Mouse (Mus musculus): ENCODE measurements around the gene B3gnt3. TPM values are rescaled to one million over a fixed set of nuclear protein-coding genes. Genes with fewer than 3 reads are reported as not detected.
"Not testable (repeated sequence)": the region's sequence is repeated elsewhere in the genome, so short reads cannot be mapped to it uniquely, and the experiment has no call there.

Gene B3gnt3
- 0.54 and 0.72 TPM in 2 replicates for polyA plus RNA-seq (2016; fragmentation: Nextera tagmentation; extraction: Ambion mirVana)

DNA sequence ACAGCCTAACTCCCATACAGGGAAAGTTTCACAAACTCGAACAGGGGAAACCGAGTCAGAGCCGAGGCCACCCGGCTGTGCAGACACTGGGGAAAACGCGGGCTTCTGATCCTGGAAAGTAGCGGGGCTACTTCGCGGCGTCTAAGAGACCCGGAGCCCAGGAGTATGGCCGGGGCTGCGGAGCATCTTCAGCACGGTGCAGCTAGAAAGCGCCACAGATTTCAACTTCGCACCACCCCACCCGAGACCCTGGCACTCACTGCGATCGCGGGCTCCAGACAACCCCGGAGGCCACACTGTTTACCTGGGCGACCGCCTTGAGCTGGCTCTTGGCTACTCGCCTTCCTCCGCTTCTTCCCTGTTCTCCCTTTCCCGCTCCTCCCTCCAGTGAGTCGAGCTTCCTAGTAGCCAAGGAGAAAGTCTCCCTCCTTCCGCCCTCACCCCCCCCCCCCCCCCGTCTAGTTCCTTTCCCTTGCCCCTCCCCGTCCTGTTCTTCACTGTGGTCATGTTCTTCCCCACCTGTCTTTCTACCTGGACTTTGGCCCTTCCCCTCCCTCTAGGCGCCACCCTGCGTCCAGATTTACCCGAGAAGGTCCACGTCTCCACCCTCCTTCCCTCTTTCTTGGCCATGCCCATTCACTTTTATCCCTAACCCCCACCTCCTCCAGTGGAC lies at the start of gene B3gnt3:
TSS of gene B3gnt3 (minus strand) at position 376 of the 673 bp plus-strand sequence.
- Histone ChIP-seq H3K27ac (replicated peaks) (no peak within 1 kb of the TSS), H3K4me3 (peak within 1 kb of the TSS; percentile 38), H3K9me3 (no peaks in the 10 kb centered on the region), H3K36me3 (replicated peaks) (no peaks in the 10 kb centered on the region), H3K27me3 (replicated peaks; ENCODE audit: low read depth, poor library complexity, severe bottlenecking) (peaks cover 90% of the 10 kb centered on the region), H3K4me1 (peaks cover 20% of the 10 kb centered on the region)
- DNase-seq (ENCODE audit: low spot score), result no peak
- 19% methylated on average over 33 of the region's 34 CpGs for WGBS

DNA sequence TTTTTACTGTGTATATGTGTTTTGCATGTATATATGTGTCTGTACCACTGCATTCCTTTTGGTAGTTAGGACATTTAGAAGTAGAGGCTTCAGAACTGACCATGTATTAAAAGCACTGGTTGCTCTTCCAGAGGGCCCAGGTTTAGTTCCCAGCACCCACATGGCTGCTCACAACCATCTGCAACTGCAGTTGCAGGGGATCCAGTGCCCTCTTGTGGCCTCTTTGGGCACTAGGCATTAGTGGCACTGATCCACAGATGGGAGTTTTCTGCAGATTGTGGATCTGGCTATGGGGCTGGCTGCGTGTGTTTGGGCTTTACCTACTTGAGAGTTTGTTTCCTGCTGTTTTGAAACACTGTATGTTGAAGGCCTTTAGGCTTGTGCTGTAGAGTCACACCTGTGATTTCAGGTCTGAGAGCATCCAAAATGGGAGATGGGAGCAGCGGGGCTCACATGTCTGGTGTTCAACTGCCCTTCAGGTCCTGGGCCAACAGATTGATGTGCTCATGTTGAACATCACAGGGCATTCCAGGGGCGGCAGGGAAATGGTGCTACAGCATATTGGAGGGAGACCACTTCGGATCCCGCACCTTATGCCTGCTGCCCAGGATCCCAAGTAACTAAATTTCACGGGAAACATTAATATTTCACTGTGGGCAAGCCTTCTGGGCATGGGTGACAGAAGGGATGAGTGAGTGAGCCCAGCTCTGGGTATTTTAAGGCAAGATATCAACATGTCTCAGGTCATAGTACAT lies 47.9 kb upstream of the B3gnt3 start:
- not testable (repeated sequence) for H3K4me1 ChIP-seq; H3K27me3 ChIP-seq (replicated peaks; ENCODE audit: low read depth, poor library complexity, severe bottlenecking); H3K27ac ChIP-seq (replicated peaks); H3K4me3 ChIP-seq; H3K9me3 ChIP-seq; DNase-seq (ENCODE audit: low spot score); H3K36me3 ChIP-seq (replicated peaks)
- WGBS, result 83% methylated on average over 6 of the region's 6 CpGs

DNA sequence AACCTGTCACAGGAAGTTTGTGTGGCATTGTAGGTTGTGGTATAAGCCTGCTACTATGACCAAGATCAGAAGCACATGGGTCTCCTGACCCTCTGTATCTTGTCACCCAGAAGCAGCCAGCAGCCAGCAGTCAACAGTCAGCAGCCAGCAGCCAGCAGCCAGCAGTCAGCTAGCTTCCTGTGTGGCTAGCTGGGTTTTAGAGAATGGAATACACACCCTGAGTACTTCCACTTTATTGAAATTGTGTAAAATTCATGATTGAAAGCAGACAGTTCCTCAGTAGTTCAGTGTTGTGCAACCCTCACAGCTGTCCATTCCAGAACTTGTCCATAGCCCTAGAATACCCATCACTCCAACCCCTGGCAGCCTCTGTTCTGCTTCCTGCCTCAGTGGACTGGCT lies 45.5 kb upstream of the B3gnt3 start:
- H3K27me3 ChIP-seq (replicated peaks; ENCODE audit: low read depth, poor library complexity, severe bottlenecking); H3K4me3 ChIP-seq; H3K36me3 ChIP-seq (replicated peaks); DNase-seq (ENCODE audit: low spot score); H3K27ac ChIP-seq (replicated peaks); H3K9me3 ChIP-seq; H3K4me1 ChIP-seq: not testable (repeated sequence)

DNA sequence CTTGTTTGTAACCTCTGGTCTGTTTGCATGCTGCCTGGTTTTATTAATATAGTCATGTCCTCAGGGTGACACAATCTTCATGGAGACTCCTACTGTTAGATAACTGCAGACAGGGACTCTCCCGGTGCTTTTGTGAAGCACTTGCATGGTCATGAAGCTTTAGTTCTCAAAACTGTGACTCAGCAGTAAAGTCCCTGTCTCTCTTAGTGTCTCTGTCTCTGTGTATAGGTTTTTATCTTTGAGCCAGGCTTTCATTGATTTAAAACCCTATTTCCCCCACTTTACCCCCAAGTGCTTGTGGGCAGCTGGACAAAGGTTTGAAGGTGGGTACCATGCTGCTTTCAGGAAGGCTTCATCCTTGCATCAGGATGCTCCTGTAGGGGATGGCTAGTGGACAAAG lies 43.7 kb upstream of the B3gnt3 start:
- H3K36me3 ChIP-seq (replicated peaks), result no peaks in the 10 kb centered on the region
- H3K4me1 ChIP-seq, result peaks cover 8% of the 10 kb centered on the region
- WGBS, result 88% methylated on average over 1 of the region's 1 CpGs
- H3K9me3 ChIP-seq, result no peaks in the 10 kb centered on the region
- peaks cover 14% of the 10 kb centered on the region for H3K27me3 ChIP-seq (replicated peaks; ENCODE audit: low read depth, poor library complexity, severe bottlenecking)
- no peak for DNase-seq (ENCODE audit: low spot score)
- no peak overlapping the region for H3K27ac ChIP-seq (replicated peaks)
- H3K4me3 ChIP-seq, result no peak overlapping the region

DNA sequence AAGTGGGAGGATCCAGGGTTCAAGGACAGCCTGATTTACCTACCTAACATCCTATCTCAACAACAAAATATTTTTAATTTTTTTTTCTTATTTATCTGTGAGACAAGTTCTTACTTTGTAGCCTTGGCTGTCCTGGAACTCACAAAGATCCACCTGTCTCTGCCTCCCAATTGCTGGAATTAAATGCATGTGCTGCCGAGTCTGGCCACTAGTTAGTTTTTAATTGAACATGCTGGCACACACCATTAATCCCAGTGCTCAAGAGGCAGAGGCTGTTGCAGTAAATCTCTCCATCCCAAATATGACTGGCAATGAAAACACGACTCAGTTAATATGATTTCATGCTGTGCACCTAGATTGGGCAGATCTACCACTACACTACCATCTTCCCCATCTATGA lies 41.2 kb upstream of the B3gnt3 start:
- WGBS, result 68% methylated on average over 2 of the region's 2 CpGs
- no peak for DNase-seq (ENCODE audit: low spot score)
- no peaks in the 10 kb centered on the region for H3K36me3 ChIP-seq (replicated peaks)
- H3K4me3 ChIP-seq, result no peak overlapping the region
- H3K4me1 ChIP-seq, result peaks cover 8% of the 10 kb centered on the region
- peaks cover 14% of the 10 kb centered on the region for H3K27me3 ChIP-seq (replicated peaks; ENCODE audit: low read depth, poor library complexity, severe bottlenecking)
- H3K9me3 ChIP-seq, result no peaks in the 10 kb centered on the region
- no peak overlapping the region for H3K27ac ChIP-seq (replicated peaks)

DNA sequence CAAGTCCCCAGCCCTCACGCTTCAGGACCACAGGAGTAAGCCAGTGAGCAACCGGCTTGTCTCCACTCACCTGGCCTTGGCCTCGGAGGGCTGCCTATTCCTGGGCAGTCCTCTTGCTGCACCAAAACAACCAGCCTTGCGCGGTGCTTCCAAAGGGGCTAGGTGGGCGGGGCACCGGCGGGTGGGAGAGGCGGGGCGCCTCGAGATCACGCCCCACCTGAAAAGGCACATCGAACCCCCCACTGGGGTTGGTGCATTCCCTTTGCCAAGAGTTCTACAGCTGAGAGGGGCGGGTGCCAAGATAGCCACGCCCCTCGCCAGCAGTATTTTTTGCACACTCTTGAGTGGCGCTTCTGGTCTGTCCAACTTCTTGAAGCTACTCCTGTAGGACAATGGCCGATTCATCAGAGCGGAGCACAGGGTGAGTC lies 40.1 kb upstream of the B3gnt3 start:
- Histone ChIP-seq H3K36me3 (replicated peaks) (no peaks in the 10 kb centered on the region), H3K4me1 (peaks cover 8% of the 10 kb centered on the region), H3K27ac (replicated peaks) (no peak overlapping the region), H3K27me3 (replicated peaks; ENCODE audit: low read depth, poor library complexity, severe bottlenecking) (peaks cover 14% of the 10 kb centered on the region), H3K4me3 (peak overlapping the region; percentile 41), H3K9me3 (no peaks in the 10 kb centered on the region)
- 4% methylated on average over 19 of the region's 19 CpGs for WGBS
- DNase-seq (ENCODE audit: low spot score), result peak; percentile 34

DNA sequence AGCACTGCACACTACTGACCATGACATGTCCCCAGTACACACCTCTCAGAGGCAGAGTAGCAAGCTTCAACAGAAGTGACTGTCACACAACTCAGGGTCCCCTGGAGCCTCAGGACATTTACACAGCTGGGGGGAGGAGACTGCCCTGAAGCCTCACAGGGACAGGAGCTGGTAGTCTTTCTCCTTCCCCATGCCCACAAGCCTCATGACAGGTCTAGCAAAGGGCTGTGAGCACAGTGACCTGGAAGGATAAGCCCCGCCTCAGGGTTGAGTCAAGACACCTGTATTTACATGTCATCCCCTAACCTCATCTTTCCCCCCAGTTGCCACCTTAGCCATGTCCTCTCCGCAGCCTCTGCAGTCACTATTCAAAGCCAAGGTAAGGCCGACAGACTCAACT lies 39.6 kb upstream of the B3gnt3 start:
- peak overlapping the region; percentile 41; the same call in 1 of the 2 replicates for H3K4me3 ChIP-seq
- no peak overlapping the region for H3K27ac ChIP-seq (replicated peaks)
- no peaks in the 10 kb centered on the region for H3K9me3 ChIP-seq
- H3K36me3 ChIP-seq (replicated peaks), result no peaks in the 10 kb centered on the region
- no peak for DNase-seq (ENCODE audit: low spot score)
- WGBS, result 46% methylated on average over 3 of the region's 3 CpGs
- peaks cover 14% of the 10 kb centered on the region for H3K27me3 ChIP-seq (replicated peaks; ENCODE audit: low read depth, poor library complexity, severe bottlenecking)
- H3K4me1 ChIP-seq, result peaks cover 8% of the 10 kb centered on the region

DNA sequence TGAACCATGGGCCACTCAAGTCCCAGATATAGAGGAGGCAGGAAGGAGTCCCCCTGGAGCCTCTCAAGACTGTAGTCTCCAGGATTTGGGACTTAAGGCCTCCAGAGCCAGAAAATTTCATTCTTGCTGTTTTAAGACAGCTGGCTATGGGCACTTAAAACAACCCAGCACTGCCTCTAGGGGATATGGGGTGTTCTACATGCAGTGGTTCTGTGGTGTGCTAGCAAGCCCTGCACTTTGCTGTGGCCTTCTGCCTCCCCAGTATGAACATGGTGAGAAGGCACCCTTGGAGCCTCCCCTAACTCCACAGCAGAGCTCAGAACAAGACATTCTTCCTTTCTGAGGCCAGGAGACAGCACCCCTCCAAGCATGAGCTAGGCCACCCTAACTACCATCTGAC lies 36.7 kb upstream of the B3gnt3 start:
- H3K36me3 ChIP-seq (replicated peaks); H3K4me1 ChIP-seq; H3K27ac ChIP-seq (replicated peaks); H3K9me3 ChIP-seq; DNase-seq (ENCODE audit: low spot score); H3K4me3 ChIP-seq: not testable (repeated sequence)
- H3K27me3 ChIP-seq (replicated peaks; ENCODE audit: low read depth, poor library complexity, severe bottlenecking), result peaks cover 14% of the 10 kb centered on the region

DNA sequence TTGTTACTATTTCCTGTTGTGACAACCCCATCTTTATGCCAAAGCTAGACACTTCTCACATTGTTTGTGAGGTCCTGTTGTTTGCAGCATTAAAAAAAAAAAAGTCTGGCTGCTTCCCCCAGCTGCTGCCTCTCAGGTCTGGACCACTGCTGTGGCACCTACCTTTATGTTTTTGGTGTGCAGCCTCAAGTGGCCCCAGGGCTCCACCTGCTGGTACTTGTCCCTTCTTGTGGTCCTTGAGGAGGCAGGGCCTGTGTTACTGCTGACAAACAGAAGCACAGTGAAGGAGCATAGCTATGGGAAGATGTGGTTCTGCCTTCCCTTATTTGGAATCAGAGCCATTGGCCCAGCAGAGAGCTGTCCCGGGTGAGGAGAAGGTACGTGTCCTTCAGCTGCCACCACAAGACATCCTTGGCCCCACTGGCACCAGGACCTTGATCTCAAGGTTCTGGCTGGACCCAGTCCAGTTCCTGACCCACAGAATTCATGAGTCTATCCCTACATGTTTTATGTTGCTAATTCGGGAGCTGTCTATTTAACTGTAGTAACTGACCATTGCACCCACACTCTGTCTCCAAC lies 30.2 kb upstream of the B3gnt3 start:
- Histone ChIP-seq H3K36me3 (replicated peaks) (no peaks in the 10 kb centered on the region), H3K4me3 (no peak overlapping the region), H3K27ac (replicated peaks) (no peak overlapping the region), H3K27me3 (replicated peaks; ENCODE audit: low read depth, poor library complexity, severe bottlenecking) (peaks cover 36% of the 10 kb centered on the region), H3K9me3 (no peaks in the 10 kb centered on the region), H3K4me1 (peaks cover 14% of the 10 kb centered on the region)
- DNase-seq (ENCODE audit: low spot score), result peak; percentile 39
- WGBS, result 53% methylated on average over 3 of the region's 3 CpGs

DNA sequence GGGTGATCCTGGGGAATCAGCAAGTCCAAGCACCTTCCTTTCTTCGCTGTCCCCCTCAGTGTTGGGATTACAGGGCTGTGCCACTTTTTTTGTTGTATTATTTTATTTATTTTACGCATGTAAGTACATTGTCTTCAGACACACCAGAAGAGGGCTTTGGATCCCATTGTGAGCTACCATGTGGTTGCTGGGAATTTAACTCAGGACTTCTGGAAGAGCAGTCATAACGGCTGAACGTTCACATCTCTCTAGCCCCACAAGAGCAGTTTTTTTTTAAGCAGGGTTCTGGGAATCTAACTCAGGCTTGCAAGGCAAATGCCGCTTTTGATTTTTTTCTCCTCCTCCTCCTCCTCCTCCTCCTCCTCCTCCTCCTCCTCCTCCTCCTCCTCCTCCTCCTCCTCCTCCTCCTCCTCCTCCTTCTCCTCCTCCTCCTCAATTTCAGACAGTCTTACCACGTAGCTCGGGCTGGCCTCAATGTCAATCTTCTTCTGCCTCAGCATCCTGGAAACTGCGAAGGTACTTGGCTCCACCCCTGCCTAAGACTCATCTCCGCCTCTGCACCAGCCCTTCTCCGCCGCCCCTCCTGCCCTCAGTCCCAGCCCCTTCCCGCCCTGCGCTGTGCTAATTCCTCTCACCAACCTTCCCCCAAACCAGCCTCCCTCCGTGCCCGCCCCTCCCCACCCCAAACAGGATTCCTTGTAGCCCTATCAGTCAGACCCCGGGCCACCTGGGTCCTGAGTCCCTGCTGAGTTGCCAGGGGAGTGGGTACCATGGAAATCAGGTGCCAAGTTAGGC lies 27.4 kb upstream of the B3gnt3 start:
- Histone ChIP-seq H3K27me3 (replicated peaks; ENCODE audit: low read depth, poor library complexity, severe bottlenecking) (peaks cover 62% of the 10 kb centered on the region), H3K9me3 (no peaks in the 10 kb centered on the region), H3K36me3 (replicated peaks) (no peaks in the 10 kb centered on the region), H3K27ac (replicated peaks) (no peak overlapping the region), H3K4me3 (peak overlapping the region; percentile 53), H3K4me1 (peaks cover 25% of the 10 kb centered on the region)
- WGBS, result 4% methylated on average over 16 of the region's 16 CpGs
- peak; percentile 38 for DNase-seq (ENCODE audit: low spot score)

DNA sequence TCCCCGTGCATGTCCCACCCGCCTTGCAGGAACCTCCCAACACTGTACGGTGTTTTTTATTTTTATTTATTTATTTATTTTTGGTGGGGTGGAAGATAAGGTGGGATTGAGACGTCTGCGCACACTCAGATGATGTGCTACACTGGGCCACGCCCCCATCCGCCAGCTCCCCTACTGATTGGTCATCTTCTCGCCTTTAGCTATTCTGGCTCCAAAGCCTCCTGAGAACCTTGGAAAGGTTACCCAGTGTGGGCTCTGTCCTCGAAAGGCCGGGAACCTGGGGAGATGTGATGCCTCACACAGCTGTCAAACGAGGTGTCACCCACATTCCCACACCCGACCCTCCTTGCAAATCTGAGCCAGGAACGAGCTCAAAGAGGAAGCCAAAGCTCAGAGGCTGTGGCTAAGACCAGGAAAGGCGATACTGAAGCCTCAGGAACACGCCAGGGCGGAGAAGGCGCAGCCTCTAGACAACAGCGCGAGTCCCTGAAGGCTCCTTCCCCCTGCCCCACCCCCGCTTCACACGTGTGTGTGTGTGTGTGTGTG lies 26.7 kb upstream of the B3gnt3 start:
- H3K27ac ChIP-seq (replicated peaks), result no peak overlapping the region
- WGBS, result 8% methylated on average over 21 of the region's 21 CpGs
- H3K9me3 ChIP-seq, result no peaks in the 10 kb centered on the region
- DNase-seq (ENCODE audit: low spot score), result peak; percentile 62
- peaks cover 69% of the 10 kb centered on the region for H3K27me3 ChIP-seq (replicated peaks; ENCODE audit: low read depth, poor library complexity, severe bottlenecking)
- no peaks in the 10 kb centered on the region for H3K36me3 ChIP-seq (replicated peaks)
- peaks cover 25% of the 10 kb centered on the region for H3K4me1 ChIP-seq
- H3K4me3 ChIP-seq, result peak overlapping the region; percentile 53
